Mouse (Mus musculus): ENCODE measurements around the gene Cmss1. TPM values are rescaled to one million over a fixed set of nuclear protein-coding genes. Genes with fewer than 3 reads are reported as not detected.
A peak's percentile ranks its signal among the peaks of the same experiment; 100 is the strongest.
"Not testable (repeated sequence)": the region's sequence is repeated elsewhere in the genome, so short reads cannot be mapped to it uniquely, and the experiment has no call there.

Gene Cmss1
- polyA plus RNA-seq, 2 experiments = 10.9 to 45.3 TPM

DNA sequence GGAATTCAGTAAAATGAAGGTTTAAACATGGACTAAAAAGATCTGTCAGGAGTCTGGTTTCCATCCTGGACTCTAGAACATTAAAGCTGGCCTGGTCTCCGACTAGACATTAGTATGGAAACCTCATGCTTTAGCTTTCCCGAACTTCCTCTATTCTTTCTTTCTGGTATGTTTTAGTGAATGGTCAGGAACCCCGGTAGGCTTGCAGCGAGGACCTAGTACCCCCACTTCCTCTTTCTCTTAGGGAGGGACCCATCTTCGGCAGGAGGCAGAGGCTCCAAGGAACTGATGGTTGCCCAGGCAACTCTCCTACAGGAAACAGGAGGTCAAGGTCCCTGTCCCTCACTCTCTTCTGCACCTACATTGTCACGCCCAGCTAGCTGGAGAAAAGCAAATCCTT is 210.4 kb downstream of the Cmss1 start:
- 80% methylated on average over 6 of the region's 6 CpGs for WGBS
- Histone ChIP-seq H3K27ac (replicated peaks; ENCODE audit: low read depth, low read length) (no peak overlapping the region), H3K36me3 (ENCODE audit: control insufficient read depth, insufficient read depth, low read length) (no peaks in the 10 kb centered on the region), H3K27me3 (ENCODE audit: control insufficient read depth, insufficient read depth, low read length) (no peaks in the 10 kb centered on the region), H3K4me2 (replicated peaks; ENCODE audit: low read depth, low read length, severe bottlenecking) (no peak overlapping the region), H3K9me3 (ENCODE audit: control insufficient read depth, low read length) (no peaks in the 10 kb centered on the region), H3K4me1 (ENCODE audit: control insufficient read depth, insufficient read depth, low read length) (peaks cover 36% of the 10 kb centered on the region), H3K9ac (ENCODE audit: low read depth, low read length, severe bottlenecking) (no peak overlapping the region), H3K4me3 (replicated peaks; ENCODE audit: low read length) (no peak overlapping the region)
- no peak for TF ChIP-seq POLR2A (IDR thresholded peaks at IDR 0.05; ENCODE audit: borderline replicate concordance, extremely low read depth, insufficient read depth, insufficient read length)
- DNase-seq (ENCODE audit: low spot score) = no peak
- no peak for ATAC-seq (ENCODE audit: low FRiP score, low read depth)

DNA sequence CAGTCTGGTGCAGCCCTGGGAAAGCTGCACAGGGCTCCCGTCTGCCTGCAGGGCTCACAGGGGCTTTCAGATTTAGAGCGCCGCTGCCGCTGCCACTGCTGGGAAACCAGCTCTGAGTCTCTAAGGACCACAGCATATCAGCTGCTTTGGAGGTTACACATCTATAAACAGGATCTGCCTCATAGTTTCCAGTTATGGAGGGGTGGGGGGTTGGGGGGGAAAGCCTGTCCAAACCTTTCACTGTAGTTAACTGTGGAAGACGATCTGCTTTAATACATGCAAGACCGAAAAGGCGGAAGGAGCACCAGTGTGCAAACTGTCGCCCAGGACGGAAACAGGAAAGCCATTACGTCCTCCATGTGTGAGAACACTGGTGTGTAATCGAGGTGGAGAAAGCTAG is 213.5 kb downstream of the Cmss1 start:
- peak; percentile 68 for DNase-seq (ENCODE audit: low spot score)
- peak overlapping the region; percentile 7 for H3K4me3 ChIP-seq (replicated peaks; ENCODE audit: low read length)
- 14% methylated on average over 11 of the region's 11 CpGs for WGBS

DNA sequence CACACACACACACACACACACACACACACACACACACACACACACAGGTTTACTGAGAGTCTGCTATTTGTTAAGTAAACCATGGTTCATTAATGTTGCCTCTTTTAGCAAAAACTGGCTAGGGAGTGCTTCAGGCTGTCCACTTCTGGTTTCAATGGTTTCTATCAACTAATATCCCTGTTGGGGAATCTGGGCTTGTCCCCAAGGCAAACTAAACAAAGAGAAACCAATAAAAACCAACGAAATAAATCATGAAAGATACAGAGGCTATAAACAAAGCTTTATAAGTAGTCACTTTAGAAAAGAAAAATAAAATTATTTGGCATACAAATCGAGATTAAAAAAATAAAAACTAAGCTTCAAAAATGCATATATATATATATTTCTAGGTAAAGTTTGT is 214.2 kb downstream of the Cmss1 start:
- Histone ChIP-seq H3K9ac (ENCODE audit: low read depth, low read length, severe bottlenecking) (no peak overlapping the region), H3K36me3 (ENCODE audit: control insufficient read depth, insufficient read depth, low read length) (no peaks in the 10 kb centered on the region), H3K27me3 (ENCODE audit: control insufficient read depth, insufficient read depth, low read length) (no peaks in the 10 kb centered on the region), H3K4me3 (replicated peaks; ENCODE audit: low read length) (no peak overlapping the region), H3K4me2 (replicated peaks; ENCODE audit: low read depth, low read length, severe bottlenecking) (no peak overlapping the region), H3K9me3 (ENCODE audit: control insufficient read depth, low read length) (no peaks in the 10 kb centered on the region), H3K4me1 (ENCODE audit: control insufficient read depth, insufficient read depth, low read length) (peaks cover 17% of the 10 kb centered on the region), H3K27ac (replicated peaks; ENCODE audit: low read depth, low read length) (no peak overlapping the region)
- DNase-seq (ENCODE audit: low spot score) = no peak
- TF ChIP-seq POLR2A (IDR thresholded peaks at IDR 0.05; ENCODE audit: borderline replicate concordance, extremely low read depth, insufficient read depth, insufficient read length) = no peak
- ATAC-seq (ENCODE audit: low FRiP score, low read depth) = no peak
- 35% methylated on average over 2 of the region's 2 CpGs for WGBS

More for the DNA sequence above, 213.5 kb downstream of the Cmss1 start:
- H3K9me3 ChIP-seq (ENCODE audit: control insufficient read depth, low read length) = no peaks in the 10 kb centered on the region
- H3K27ac ChIP-seq (replicated peaks; ENCODE audit: low read depth, low read length) = peak overlapping the region; percentile 67
- no peaks in the 10 kb centered on the region for H3K36me3 ChIP-seq (ENCODE audit: control insufficient read depth, insufficient read depth, low read length)
- no peak for TF ChIP-seq POLR2A (IDR thresholded peaks at IDR 0.05; ENCODE audit: borderline replicate concordance, extremely low read depth, insufficient read depth, insufficient read length)
- no peaks in the 10 kb centered on the region for H3K27me3 ChIP-seq (ENCODE audit: control insufficient read depth, insufficient read depth, low read length)
- H3K9ac ChIP-seq (ENCODE audit: low read depth, low read length, severe bottlenecking) = 0 out of 2 replicates have a peak overlapping the region, but pooled peaks have one; percentile 26
- H3K4me1 ChIP-seq (ENCODE audit: control insufficient read depth, insufficient read depth, low read length) = peaks cover 24% of the 10 kb centered on the region
- no peak for ATAC-seq (ENCODE audit: low FRiP score, low read depth)
- peak overlapping the region; percentile 39 for H3K4me2 ChIP-seq (replicated peaks; ENCODE audit: low read depth, low read length, severe bottlenecking)

DNA sequence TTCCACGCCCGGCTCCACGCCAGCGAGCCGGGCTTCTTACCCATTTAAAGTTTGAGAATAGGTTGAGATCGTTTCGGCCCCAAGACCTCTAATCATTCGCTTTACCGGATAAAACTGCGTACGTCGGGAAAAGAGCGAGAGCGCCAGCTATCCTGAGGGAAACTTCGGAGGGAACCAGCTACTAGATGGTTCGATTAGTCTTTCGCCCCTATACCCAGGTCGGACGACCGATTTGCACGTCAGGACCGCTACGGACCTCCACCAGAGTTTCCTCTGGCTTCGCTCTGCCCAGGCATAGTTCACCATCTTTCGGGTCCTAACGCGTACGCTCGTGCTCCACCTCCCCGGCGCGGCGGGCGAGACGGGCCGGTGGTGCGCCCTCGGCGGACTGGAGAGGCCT is 215.5 kb downstream of the Cmss1 start:
- WGBS = 36% methylated on average over 22 of the region's 39 CpGs
- H3K4me2 ChIP-seq (replicated peaks; ENCODE audit: low read depth, low read length, severe bottlenecking) = not testable (repeated sequence)

DNA sequence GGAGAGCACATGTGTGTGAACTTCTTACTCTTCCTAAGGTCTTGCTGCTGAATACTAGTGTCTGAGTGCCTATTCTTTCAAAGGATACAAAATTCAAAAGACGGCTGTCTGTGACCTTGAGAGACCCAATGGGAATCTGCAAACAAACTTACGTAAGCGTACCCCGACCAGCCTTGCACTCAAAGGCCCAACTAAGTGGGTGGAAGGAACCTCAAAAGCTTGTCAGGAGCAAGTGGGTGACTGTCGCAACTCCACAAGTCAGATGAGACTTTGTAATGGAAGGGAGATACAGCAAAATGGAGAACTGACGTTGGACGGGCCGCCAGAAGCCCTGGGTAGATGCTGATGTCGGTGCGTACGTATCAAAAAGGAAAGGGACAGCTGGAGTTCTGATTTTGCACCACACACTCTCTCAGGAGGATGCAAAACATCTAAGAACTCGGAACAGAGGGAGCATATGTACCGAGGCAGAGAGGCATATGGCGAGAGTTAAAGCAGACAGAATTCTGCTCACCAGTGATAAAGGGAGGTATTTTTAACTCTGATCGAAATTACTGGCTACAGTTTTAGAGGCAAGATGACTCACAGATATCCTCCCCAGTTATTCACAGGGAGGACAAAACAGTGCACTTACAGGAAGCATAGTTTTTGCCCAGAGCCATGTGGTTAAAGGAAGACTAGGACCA is 217.0 kb downstream of the Cmss1 start:
- ATAC-seq (ENCODE audit: low FRiP score, low read depth) (no peak), DNase-seq (ENCODE audit: low spot score) (no peak)
- Histone ChIP-seq H3K27ac (replicated peaks; ENCODE audit: low read depth, low read length) (0 out of 2 replicates have a peak overlapping the region, but pooled peaks have one; percentile 5), H3K9me3 (ENCODE audit: control insufficient read depth, low read length) (no peaks in the 10 kb centered on the region), H3K4me1 (ENCODE audit: control insufficient read depth, insufficient read depth, low read length) (peaks cover 16% of the 10 kb centered on the region), H3K4me2 (replicated peaks; ENCODE audit: low read depth, low read length, severe bottlenecking) (no peak overlapping the region), H3K9ac (ENCODE audit: low read depth, low read length, severe bottlenecking) (no peak overlapping the region), H3K27me3 (ENCODE audit: control insufficient read depth, insufficient read depth, low read length) (no peaks in the 10 kb centered on the region), H3K36me3 (ENCODE audit: control insufficient read depth, insufficient read depth, low read length) (no peaks in the 10 kb centered on the region), H3K4me3 (replicated peaks; ENCODE audit: low read length) (no peak overlapping the region)
- 87% methylated on average over 15 of the region's 15 CpGs for WGBS
- no peak for TF ChIP-seq POLR2A (IDR thresholded peaks at IDR 0.05; ENCODE audit: borderline replicate concordance, extremely low read depth, insufficient read depth, insufficient read length)

More for the DNA sequence above, 215.5 kb downstream of the Cmss1 start:
- not testable (repeated sequence) for H3K36me3 ChIP-seq (ENCODE audit: control insufficient read depth, insufficient read depth, low read length); H3K4me3 ChIP-seq (replicated peaks; ENCODE audit: low read length); ATAC-seq (ENCODE audit: low FRiP score, low read depth); H3K27me3 ChIP-seq (ENCODE audit: control insufficient read depth, insufficient read depth, low read length); H3K27ac ChIP-seq (replicated peaks; ENCODE audit: low read depth, low read length); DNase-seq (ENCODE audit: low spot score); H3K9ac ChIP-seq (ENCODE audit: low read depth, low read length, severe bottlenecking); H3K9me3 ChIP-seq (ENCODE audit: control insufficient read depth, low read length)
- peaks cover 16% of the 10 kb centered on the region for H3K4me1 ChIP-seq (ENCODE audit: control insufficient read depth, insufficient read depth, low read length)

Data from limb, embryonic 14.5 days (tissue).